Mouse (Mus musculus) forebrain, postnatal 0 days (tissue): ENCODE data around the gene Camta1. TPM values are rescaled to one million over a fixed set of nuclear protein-coding genes. Genes with fewer than 3 reads are reported as not detected.

Experiments used
- ATAC-seq: fragments of 200-750 bp; cut with Nextera tagmentation; 2 replicates; pipeline ENCODE4 v1.8.0; 2017; ENCODE audit warnings: mild to moderate bottlenecking, moderate library complexity
- DNase-seq: peaks from one replicate; pipeline ENCODE4 v3.0.0-alpha.2; 2015
- H3K27ac ChIP-seq: fragments of 300-500 bp; sonication (generic); 2 replicates; pipeline ENCODE4 v1.5.1; 2014; ENCODE audit warnings: low read depth, mild to moderate bottlenecking, antibody characterized with exemption, low read length, moderate library complexity, mixed read lengths
- H3K27me3 ChIP-seq: fragments of 300-500 bp; sonication (generic); 2 replicates; pipeline ENCODE4 v1.6.1; 2014; ENCODE audit warnings: mild to moderate bottlenecking, low read length, mixed read lengths; ENCODE audit not compliant: insufficient read depth
- H3K36me3 ChIP-seq: fragments of 300-500 bp; sonication (generic); 2 replicates; pipeline ENCODE4 v1.6.1; 2014; ENCODE audit warnings: mild to moderate bottlenecking, moderate library complexity; ENCODE audit not compliant: insufficient read depth
- H3K4me1 ChIP-seq: fragments of 300-500 bp; sonication (generic); 2 replicates; pipeline ENCODE4 v1.6.1; 2014; ENCODE audit warnings: antibody characterized with exemption; ENCODE audit not compliant: insufficient read depth
- H3K4me2 ChIP-seq: fragments of 300-500 bp; sonication (generic); 2 replicates; pipeline ENCODE4 v1.6.1; 2014; ENCODE audit warnings: low read depth, mild to moderate bottlenecking, moderate library complexity
- H3K4me3 ChIP-seq: fragments of 300-500 bp; sonication (generic); 2 replicates; pipeline ENCODE4 v1.5.1; 2014; ENCODE audit warnings: low read depth, low read length, mixed read lengths
- H3K9ac ChIP-seq: fragments of 300-500 bp; sonication (generic); 2 replicates; pipeline ENCODE4 v1.6.1; 2014; ENCODE audit warnings: mild to moderate bottlenecking
- H3K9me3 ChIP-seq: fragments of 300-500 bp; sonication (generic); 2 replicates; pipeline ENCODE4 v1.6.1; 2016; ENCODE audit warnings: low read length
- CTCF ChIP-seq: sonication (generic); IDR thresholded peaks from 2 replicates; pipeline ENCODE4 v1.5.1; 2016; ENCODE audit warnings: antibody characterized with exemption, control low read depth, low read depth
- WGBS: fragments of 180-500 bp; shearing (Covaris S2); extraction: QIAGEN DNeasy Blood & Tissue Kit; methylation state at CpG from one replicate; pipeline ENCODE4 v1.1.7; 2014; 5-methylcytosine and 5-hydroxymethylcytosine counted together
- polyA plus RNA-seq: library from polyadenylated mRNA; unstranded; fragments of >200 nt; fragmentation: Nextera tagmentation; extraction: Ambion mirVana; gene quantifications from 2 replicates; pipeline ENCODE4 v1.2.1, GENCODE M21; 2015
- total RNA-seq: library from RNA; depleted of rRNA; stranded (reverse); fragments of >200 nt; gene quantifications from 2 replicates; pipeline ENCODE4 v1.2.3, GENCODE M21; 2014

Camta1 gene
- total and polyA plus RNA-seq, 2 experiments from 2014 or later: 87.4 to 131 TPM

DNA sequence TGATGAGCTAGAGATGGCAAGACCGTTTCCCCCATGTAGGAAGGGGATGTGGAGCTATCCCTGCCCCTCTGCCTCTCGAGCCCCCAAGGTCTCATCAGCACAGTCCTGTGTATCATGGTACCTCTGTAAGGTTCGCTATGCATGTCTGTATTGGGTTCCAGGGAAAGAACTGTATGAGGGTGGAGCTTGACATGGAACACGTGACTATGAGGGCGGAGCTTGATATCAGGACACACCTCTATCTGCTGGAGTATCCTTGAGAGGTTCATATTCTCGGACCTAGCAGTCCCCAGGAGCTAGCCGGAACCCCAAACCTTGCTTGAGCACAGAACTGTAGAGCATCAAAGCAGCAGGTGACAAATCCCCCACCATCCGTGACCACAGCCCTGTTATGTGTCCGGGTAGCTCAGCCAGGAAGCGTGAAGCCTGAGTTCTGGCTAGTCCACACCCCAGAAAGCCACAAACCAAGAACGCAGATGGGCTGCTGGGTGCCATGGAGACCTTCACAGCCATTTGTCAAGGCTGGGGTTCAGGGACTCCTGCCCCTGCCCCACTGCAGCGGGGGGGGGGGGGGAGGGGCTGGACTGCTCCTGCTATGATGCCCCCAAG lies 122.2 kb downstream of the Camta1 start:
- WGBS: 82% methylated on average over 11 of the region's 12 CpGs
- no peak overlapping the region for H3K4me3 ChIP-seq
- ATAC-seq (no peak), DNase-seq (no peak)
- peaks cover 19% of the 10 kb centered on the region for H3K4me1 ChIP-seq
- TF ChIP-seq CTCF: no peak
- no peaks in the 10 kb centered on the region for H3K27me3 ChIP-seq
- no peak overlapping the region for H3K4me2 ChIP-seq
- H3K9ac ChIP-seq: no peak overlapping the region
- H3K27ac ChIP-seq: no peak overlapping the region
- H3K9me3 ChIP-seq: no peaks in the 10 kb centered on the region
- no peaks in the 10 kb centered on the region for H3K36me3 ChIP-seq

DNA sequence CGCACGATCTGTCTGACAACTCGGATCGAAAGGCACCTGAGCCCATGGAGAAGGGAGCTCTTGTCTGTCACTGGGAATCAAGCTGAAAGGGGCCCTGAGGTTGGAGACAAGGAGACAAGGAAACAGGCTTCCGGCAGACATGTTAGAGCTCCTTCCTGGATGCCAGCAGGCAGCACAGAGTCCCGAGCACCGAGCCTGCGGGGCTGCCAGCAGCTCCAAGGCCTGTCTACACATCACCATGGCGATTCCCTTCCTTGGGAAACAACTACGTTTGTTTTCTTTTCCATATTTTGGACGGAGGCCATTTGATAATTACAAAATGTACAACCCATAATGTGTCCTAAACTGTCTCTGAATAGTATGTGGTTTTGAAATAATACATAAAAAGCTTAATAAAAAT lies 122.8 kb downstream of the Camta1 start:
- Histone ChIP-seq H3K9me3 (no peaks in the 10 kb centered on the region), H3K27ac (0 out of 2 replicates have a peak overlapping the region, but pooled peaks have one; percentile 0), H3K4me1 (peaks cover 19% of the 10 kb centered on the region), H3K4me2 (no peak overlapping the region), H3K4me3 (no peak overlapping the region), H3K27me3 (no peaks in the 10 kb centered on the region), H3K9ac (0 out of 2 replicates have a peak overlapping the region, but pooled peaks have one; percentile 0), H3K36me3 (no peaks in the 10 kb centered on the region)
- ATAC-seq (peak; percentile 50; the same call in 1 of the 2 replicates), DNase-seq (peak; percentile 56)
- no peak for TF ChIP-seq CTCF
- WGBS: 44% methylated on average over 11 of the region's 11 CpGs

DNA sequence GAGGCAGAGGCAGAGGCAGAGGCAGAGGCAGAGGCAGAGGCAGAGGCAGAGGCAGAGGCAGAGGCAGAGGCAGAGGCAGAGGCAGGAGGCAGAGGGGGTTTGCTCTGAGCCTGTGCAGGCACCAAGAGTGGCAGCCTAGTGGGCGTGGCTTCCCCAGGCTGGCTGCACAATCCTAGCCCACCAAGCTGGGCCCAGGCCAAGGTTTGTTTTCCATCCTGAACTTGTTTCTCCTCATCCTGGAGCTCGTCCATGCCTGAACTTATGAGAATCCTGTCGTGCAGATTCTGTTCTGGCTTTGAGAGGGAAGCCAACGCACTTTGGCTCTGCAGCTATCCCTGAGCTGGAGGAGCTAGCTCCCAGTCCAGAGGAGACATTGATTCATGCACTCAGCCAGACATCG lies 123.4 kb downstream of the Camta1 start:
- no peak overlapping the region for H3K9ac ChIP-seq
- H3K9me3 ChIP-seq: no peaks in the 10 kb centered on the region
- WGBS: 57% methylated on average over 5 of the region's 5 CpGs
- DNase-seq: peak; percentile 51
- H3K4me3 ChIP-seq: no peak overlapping the region
- peaks cover 19% of the 10 kb centered on the region for H3K4me1 ChIP-seq
- no peak for ATAC-seq
- TF ChIP-seq CTCF: no peak
- no peaks in the 10 kb centered on the region for H3K27me3 ChIP-seq
- 0 out of 2 replicates have a peak overlapping the region, but pooled peaks have one; percentile 0 for H3K27ac ChIP-seq
- no peaks in the 10 kb centered on the region for H3K36me3 ChIP-seq
- no peak overlapping the region for H3K4me2 ChIP-seq

DNA sequence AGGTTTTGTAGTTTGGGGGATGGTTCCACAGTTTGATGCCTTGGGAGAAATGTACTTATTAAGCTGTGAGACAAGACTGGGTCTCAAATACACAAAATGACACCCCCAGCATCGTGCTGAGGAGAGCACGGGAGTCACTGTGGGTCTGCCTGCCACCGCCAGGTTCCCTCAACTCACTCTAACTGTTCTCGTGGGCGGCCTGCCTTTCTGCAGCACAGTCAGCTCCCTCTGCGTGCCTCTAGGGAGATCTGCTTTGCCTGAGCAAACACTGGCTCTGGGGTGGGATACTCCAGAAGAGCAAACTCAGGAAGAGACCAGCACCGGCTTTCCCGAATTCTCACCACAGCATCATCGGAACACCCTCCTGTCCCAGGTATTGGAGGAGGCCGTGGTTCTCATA lies 129.0 kb downstream of the Camta1 start:
- Histone ChIP-seq H3K27ac (no peak overlapping the region), H3K9ac (no peak overlapping the region), H3K36me3 (no peaks in the 10 kb centered on the region), H3K9me3 (no peaks in the 10 kb centered on the region), H3K4me2 (no peak overlapping the region), H3K4me3 (no peak overlapping the region), H3K4me1 (no peaks in the 10 kb centered on the region), H3K27me3 (no peaks in the 10 kb centered on the region)
- DNase-seq (no peak), ATAC-seq (no peak)
- WGBS: 82% methylated on average over 10 of the region's 10 CpGs
- no peak for TF ChIP-seq CTCF

DNA sequence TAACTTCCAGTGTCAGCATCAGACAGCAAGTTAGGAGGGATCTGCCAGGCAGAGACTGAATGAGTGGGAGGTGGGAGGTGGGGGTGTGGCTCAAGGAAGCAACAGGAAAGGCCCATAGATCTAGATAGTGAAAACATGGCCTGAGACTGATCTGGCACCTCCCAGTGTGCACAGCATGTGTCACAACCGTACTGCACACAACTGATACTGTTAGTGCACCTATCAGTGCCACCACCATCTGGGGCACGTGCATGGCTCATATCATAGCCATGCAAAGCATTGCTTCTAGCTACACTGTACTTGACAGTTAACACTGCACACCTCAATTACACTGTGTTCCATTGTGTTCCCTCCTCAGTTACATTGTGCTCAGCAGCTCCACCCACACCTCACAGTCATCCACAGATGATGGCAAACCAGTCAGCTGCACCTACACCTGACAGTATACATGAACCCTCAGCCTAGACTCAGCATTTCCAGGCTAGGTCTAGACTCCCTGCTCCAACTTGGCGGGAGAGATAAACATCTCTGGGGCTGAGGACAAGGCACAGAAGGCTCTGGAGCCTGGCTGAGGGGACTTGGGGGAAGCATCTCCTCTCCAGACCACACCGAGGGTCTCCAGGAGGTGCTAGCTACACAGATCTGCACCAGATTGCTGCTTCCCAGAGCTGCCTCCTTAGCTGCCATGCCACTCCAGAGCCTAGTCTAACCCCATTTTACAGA lies 131.5 kb downstream of the Camta1 start:
- Histone ChIP-seq H3K9ac (no peak overlapping the region), H3K27me3 (no peaks in the 10 kb centered on the region), H3K9me3 (no peaks in the 10 kb centered on the region), H3K4me3 (no peak overlapping the region), H3K4me2 (no peak overlapping the region), H3K4me1 (no peaks in the 10 kb centered on the region), H3K27ac (no peak overlapping the region), H3K36me3 (no peaks in the 10 kb centered on the region)
- peak; percentile 45; the same call in 1 of the 2 replicates for ATAC-seq
- no peak for TF ChIP-seq CTCF
- WGBS: 77% methylated on average over 4 of the region's 4 CpGs
- no peak for DNase-seq

DNA sequence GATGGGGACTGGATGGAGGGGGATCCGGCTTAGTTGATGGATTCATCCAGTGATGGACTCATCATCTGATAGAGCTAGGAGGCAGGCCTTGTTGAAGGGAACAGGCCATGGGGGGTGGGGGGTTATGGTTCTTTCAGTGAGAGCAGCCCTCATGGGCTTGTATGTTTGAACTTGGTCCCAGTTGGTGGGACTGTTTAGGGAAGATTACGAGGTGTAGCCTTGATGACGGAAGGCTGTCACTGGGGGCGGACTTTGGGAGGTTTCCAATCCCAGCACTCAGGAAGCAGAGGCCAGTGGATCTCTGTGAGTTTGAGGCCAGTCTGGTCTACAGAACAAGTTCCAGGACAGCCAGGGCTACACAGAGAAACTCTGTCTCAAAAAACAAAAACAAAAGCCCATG lies 132.6 kb downstream of the Camta1 start:
- WGBS: 82% methylated on average over 4 of the region's 4 CpGs
- no peaks in the 10 kb centered on the region for H3K4me1 ChIP-seq
- no peak overlapping the region for H3K27ac ChIP-seq
- DNase-seq: no peak
- H3K9me3 ChIP-seq: no peaks in the 10 kb centered on the region
- no peaks in the 10 kb centered on the region for H3K27me3 ChIP-seq
- no peak for ATAC-seq
- no peak overlapping the region for H3K9ac ChIP-seq
- H3K36me3 ChIP-seq: no peaks in the 10 kb centered on the region
- no peak overlapping the region for H3K4me2 ChIP-seq
- no peak for TF ChIP-seq CTCF
- no peak overlapping the region for H3K4me3 ChIP-seq

DNA sequence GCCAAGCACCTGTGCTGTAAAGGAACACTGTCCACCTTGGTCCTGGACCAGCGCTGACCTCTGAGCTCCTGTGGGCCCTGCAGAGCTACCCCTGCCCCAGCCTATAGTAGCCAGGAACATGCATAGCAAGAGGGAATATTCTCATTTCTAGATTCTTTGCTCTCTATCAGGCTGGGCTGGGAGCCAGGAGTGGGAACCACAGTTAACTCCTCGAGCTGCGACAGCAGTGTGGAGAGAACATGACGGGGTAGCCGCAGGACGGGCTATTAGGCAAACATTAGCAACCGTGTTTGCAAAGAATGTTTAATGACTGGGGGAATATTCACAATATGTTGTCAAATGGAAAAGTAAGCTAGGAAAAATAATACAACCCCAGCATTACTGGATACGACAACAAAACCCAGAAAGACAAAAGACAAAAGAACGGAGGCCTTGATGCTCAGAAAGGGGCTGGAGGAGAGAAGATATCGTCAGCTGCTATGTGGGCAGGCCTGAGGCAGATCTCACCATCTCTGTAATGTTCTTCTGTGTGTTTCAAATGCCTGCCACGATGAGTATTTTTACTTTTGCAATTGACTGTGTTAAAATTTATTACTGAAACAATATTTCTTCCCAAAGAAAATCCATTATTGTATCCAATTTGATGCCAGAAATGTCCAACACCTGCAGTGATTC lies 133.1 kb downstream of the Camta1 start:
- no peaks in the 10 kb centered on the region for H3K4me1 ChIP-seq
- H3K4me3 ChIP-seq: no peak overlapping the region
- ATAC-seq (no peak), DNase-seq (peak; percentile 37)
- WGBS: 59% methylated on average over 11 of the region's 11 CpGs
- H3K27ac ChIP-seq: no peak overlapping the region
- no peaks in the 10 kb centered on the region for H3K36me3 ChIP-seq
- TF ChIP-seq CTCF: no peak
- H3K27me3 ChIP-seq: no peaks in the 10 kb centered on the region
- no peaks in the 10 kb centered on the region for H3K9me3 ChIP-seq
- no peak overlapping the region for H3K4me2 ChIP-seq
- no peak overlapping the region for H3K9ac ChIP-seq
